Mouse (Mus musculus): ENCODE measurements around the gene Wfdc17.

GRCm38 (mm10) chr11:83663532-83663931, 40.3 kb upstream of the Wfdc17 start:
- TF ChIP-seq GATA1 (IDR thresholded peaks at IDR 0.05; ENCODE audit: borderline replicate concordance, low read length) (no peak), FLI1 (IDR thresholded peaks at IDR 0.05; ENCODE audit: low read length) (no peak)

Data from megakaryocyte, embryonic 14.5 days (primary cell).